Mouse (Mus musculus) left cerebral cortex, adult 8-10 months (tissue): ENCODE data around the gene Pip5k1a. TPM values are rescaled to one million over a fixed set of nuclear protein-coding genes. Genes with fewer than 3 reads are reported as not detected.
A peak's percentile ranks its signal among the peaks of the same experiment; 100 is the strongest.
"Not testable (repeated sequence)": the region's sequence is repeated elsewhere in the genome, so short reads cannot be mapped to it uniquely, and the experiment has no call there.

Source experiments
- DNase-seq, 2 experiments: peaks; one replicate each; pipeline ENCODE4 v3.0.0; 2022; ENCODE audit warnings: low spot score in 2 of 2
- total RNA-seq, 4 experiments: library from RNA; stranded (reverse); gene quantifications; 2 replicates each; pipeline ENCODE4 v1.2.4; 2022

The Pip5k1a gene
- total RNA-seq, 4 experiments from 2014 or later = 49.9 to 53.7 (median 51.0) TPM

- DNase-seq = no peak
Observed at GRCm38 (mm10) chr3:95042838-95043229, 63.9 kb downstream of the Pip5k1a start.

- DNase-seq = peak; percentile 96 to 98
Observed at GRCm38 (mm10) chr3:95042166-95042837, 64.4 kb downstream of the Pip5k1a start, which contains the start of gene Psmd4. Gene Psmd4, minus strand, starts transcription at chr3:95042614.

GRCm38 (mm10) chr3:95041625-95042024 lies 65.1 kb downstream of the Pip5k1a start:
- DNase-seq = no peak

DNA sequence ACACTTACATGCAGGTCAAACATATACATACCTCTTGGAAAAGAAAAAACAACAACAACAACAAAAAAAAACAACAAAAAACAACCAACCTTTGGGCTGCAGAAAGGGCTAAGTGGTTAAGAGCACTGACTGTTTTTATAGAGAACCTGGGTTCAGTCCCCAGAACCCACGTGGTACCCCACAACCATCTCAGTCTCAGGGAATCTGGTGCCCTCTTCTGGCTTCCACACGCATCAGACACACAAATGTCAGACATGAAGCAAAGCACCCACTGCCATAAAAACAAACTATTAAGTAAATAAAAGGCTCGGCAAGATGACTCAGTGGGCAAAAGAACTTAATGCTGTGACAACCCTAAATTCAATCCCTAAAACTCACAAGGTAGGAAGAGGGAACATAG lies 76.8 kb downstream of the Pip5k1a start:
- no peak for DNase-seq

- not testable (repeated sequence) for DNase-seq
Observed at GRCm38 (mm10) chr3:95029291-95029827, 77.4 kb downstream of the Pip5k1a start.

- DNase-seq = no peak
Observed at GRCm38 (mm10) chr3:95028603-95029002, 78.1 kb downstream of the Pip5k1a start.

DNA sequence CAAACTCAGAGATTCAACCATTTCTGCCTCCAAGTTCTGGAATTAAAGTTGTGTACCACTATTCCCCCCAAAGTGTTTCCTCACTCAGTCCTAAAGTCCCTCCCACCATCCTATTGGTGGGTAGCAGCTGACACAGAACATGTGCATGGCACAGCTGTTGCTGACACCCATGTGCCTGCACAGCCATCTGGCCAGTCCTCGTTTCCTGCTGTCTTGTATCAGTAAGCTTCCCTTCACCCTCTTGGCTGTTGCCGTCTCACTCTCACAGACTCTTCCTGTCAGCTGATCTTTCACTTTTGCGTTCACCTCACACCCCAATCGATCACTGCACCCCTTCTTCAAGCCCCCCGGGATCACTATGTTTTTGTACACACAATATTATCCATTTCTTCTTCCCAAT lies 79.0 kb downstream of the Pip5k1a start:
- peak in 1 of 2 experiments; percentile 68 for DNase-seq

DNA sequence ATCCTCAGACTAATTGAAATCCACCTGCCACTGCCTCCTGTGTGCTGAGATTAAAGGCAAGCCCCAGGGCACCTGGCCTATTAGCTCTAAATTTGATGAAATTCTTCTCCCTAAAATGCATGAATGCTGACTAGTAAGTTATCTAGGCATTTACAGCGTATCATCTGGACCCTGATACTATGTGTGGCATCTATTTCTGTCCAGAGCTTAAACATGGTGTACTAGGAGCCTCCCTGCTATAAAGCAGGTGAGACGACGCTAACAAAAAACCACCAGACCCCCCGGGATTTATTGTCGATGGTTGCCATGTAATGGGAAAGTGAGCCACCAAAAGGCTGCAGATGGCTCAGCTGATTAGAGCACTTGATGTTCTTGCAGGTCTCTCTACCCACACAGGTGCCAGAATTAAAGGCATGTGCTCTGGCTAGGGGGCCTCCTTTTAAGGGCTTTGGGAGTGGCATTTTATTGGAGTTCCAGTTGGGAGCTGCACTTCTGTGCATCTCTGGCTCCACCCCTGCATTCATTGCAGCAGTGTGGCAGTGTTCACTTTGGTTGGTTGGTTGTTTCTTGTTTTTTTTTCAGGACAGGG lies 79.6 kb downstream of the Pip5k1a start:
- no peak for DNase-seq

- DNase-seq = no peak
Observed at GRCm38 (mm10) chr3:95025202-95025601, 81.5 kb downstream of the Pip5k1a start.

DNA sequence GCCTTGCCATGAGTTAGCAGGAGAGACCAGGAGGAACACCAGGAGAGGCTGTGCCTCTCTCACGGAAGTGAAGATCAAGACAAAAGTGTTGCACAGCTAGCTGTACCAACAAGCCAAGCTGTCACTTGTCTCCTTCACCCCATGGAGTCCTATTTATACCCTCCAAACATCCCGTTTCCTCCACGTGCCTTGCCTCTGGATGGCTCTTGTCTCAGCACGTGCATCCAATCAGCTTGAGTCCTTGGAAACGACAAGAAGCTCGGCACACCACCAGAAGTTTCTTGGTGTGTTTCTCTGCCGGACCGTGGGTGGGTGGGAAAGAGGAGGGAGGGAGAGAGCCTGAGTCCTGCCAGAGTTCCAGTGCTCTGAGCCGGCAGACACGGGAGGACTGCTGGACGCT lies 82.2 kb downstream of the Pip5k1a start:
- DNase-seq = peak in 1 of 2 experiments; percentile 55

DNA sequence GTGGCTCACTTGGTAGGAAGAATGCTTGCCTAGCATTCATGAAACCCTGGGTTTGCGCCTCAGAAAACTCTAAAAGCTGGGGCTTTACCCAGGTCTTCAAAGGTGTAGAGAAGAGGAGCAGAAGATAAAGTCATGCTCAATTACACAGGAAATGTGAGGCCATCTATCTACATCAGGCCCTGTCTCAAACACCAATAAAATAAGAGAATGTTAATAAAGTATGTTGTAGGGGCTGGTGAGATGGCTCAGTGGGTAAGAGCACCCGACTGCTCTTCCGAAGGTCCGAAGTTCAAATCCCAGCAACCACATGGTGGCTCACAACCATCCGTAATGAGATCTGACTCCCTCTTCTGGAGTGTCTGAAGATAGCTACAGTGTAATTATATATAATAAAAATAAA lies 85.8 kb downstream of the Pip5k1a start:
- not testable (repeated sequence) for DNase-seq

- DNase-seq = no peak
Observed at GRCm38 (mm10) chr3:95018741-95019140, 88.0 kb downstream of the Pip5k1a start.

GRCm38 (mm10) chr3:95016532-95017056 lies 90.1 kb downstream of the Pip5k1a start:
- DNase-seq = no peak

GRCm38 (mm10) chr3:95015891-95016531 lies 90.7 kb downstream of the Pip5k1a start:
- peak; percentile 86 to 96 for DNase-seq

DNA sequence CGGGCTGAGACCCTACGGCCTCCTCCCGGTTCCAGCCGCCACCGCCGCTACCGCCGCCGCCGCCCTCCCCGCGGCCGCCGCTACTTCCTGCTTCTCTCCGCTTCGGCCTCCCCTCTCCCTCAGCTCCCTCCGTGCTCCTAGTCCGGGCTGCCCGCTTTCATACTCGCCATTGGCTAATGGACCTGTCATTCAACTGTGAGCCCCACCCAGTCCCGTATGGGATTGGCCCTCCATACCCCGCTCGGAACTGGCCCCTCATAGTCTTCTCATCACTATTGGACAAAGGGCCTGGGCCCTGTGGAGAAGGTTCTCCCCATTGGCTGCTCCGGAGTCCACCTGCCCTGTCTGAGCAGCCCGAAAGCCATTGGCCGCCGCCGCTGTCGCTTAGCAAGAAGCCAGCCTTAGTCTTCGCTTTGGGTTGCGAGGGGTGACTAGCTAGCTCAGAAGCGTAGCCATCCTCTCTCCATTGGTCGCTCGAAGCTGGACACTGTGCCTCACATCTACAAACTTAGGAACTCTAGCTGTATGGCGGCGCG lies 91.3 kb downstream of the Pip5k1a start, which contains the start of gene Zfp687:
TSS of gene Zfp687 (minus strand) at position 112 of the 536 bp plus-strand sequence.
- DNase-seq = peak; percentile 99 to 100

GRCm38 (mm10) chr3:95014428-95015151 lies 92.1 kb downstream of the Pip5k1a start:
- DNase-seq = peak in 1 of 2 experiments; percentile 58

- no peak for DNase-seq
Observed at GRCm38 (mm10) chr3:95013699-95014427, 92.9 kb downstream of the Pip5k1a start.

DNA sequence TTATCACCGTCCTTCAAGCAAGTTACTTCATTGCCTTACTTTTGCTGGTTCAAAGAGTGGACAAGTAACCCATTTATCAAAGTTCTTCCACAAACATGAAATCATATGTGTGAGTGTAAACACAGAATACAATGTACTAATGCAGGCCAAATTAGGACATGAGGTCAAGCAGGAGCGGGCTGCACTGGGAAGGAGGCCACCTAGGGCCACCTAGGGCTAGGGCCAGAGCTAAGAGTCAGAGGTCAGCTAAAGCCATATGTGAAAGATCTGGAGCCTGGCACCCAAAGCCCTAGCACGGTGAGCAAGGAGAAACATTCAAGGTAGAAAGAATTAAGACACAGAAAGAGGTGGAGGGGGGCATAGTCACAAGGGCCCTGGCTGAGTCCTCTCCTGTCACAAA lies 93.7 kb downstream of the Pip5k1a start:
- no peak for DNase-seq

- DNase-seq = no peak
Observed at GRCm38 (mm10) chr3:95010396-95010795, 96.3 kb downstream of the Pip5k1a start.
